Mouse (Mus musculus) left cerebral cortex, adult 18-20 months (tissue): ENCODE data around the gene Klk1b4. TPM values are rescaled to one million over a fixed set of nuclear protein-coding genes. Genes with fewer than 3 reads are reported as not detected.
A peak's percentile ranks its signal among the peaks of the same experiment; 100 is the strongest.
"Not testable (repeated sequence)": the region's sequence is repeated elsewhere in the genome, so short reads cannot be mapped to it uniquely, and the experiment has no call there.

Experiments used
- DNase-seq, 2 experiments: peaks; one replicate each; pipeline ENCODE4 v3.0.0; 2021 to 2022; ENCODE audit warnings: low spot score in 2 of 2, mixed read lengths in 1 of 2
- long read RNA-seq, 2 experiments: library from polyadenylated mRNA; stranded (forward); transcript quantifications; one replicate each; pipeline ENCODE4 v2.0.0; 2021
- total RNA-seq, 2 experiments: library from RNA; stranded (reverse); gene quantifications; 2 replicates each; pipeline ENCODE4 v1.2.3; 2021

The Klk1b4 gene
- not detected for total RNA-seq
- long read RNA-seq, experiment 1: 0 reads
- long read RNA-seq, experiment 2: 0 reads

GRCm38 (mm10) chr7:44207135-44207534 is at the start of gene Klk1b4:
TSS of gene Klk1b4 (plus strand) at chr7:44207435.
- DNase-seq: not testable (repeated sequence)

- no peak for DNase-seq
Measured at GRCm38 (mm10) chr7:44179299-44180045, 27.8 kb upstream of the Klk1b4 start.

- not testable (repeated sequence) for DNase-seq
Measured at GRCm38 (mm10) chr7:44186516-44186915, 20.7 kb upstream of the Klk1b4 start.

- not testable (repeated sequence) for DNase-seq
Measured at GRCm38 (mm10) chr7:44187936-44188335, 19.3 kb upstream of the Klk1b4 start, which contains the start of gene Klk1b24. TSS of gene Klk1b24 (plus strand) at chr7:44188236.

GRCm38 (mm10) chr7:44193466-44193865 is 13.8 kb upstream of the Klk1b4 start:
- not testable (repeated sequence) for DNase-seq

DNA sequence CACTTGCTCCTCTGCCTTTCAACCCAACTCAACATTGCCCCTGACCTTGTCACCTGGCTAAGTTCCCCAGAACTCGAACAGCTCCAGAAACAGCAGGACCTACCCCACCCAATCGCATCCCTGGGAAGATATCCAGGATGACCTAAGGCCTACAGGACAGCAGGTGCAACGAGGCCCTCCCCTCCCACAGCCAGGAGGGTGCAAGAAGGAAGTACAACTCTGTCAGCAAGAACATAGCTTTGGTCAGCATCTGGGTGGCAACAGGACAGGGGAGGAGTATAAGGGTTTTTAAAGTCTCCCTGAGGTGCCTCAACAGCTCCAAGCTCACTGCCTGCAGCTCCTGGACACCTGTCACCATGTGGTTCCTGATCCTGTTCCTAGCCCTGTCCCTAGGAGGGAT is 9.3 kb upstream of the Klk1b4 start, which contains the start of gene Klk1b3:
TSS of gene Klk1b3 (plus strand) at position 301 of the 400 bp plus-strand sequence.
- no peak for DNase-seq

GRCm38 (mm10) chr7:44208307-44208706 is 1.1 kb downstream of the Klk1b4 start:
- no peak for DNase-seq

DNA sequence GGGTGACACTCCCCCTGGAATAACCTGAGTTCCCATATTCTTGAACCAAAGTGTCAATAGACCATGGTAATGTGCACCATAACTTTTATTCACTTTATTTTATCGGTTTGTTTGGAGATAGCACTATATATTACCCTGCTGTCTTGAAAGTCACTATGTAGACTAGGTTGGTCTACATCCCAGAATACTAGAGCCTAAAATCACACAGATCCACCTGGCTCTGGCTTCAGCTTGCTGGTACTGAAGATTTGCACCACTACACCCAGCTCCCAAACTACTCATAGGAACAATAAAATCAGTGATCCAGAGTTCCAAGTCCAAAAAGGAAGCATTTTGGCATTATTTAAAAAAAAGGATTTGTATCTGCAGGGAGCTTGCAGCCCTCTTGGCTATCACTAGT is 8.4 kb downstream of the Klk1b4 start, which contains the start of gene Klk1b5:
TSS of gene Klk1b5 (plus strand) at position 301 of the 400 bp plus-strand sequence.
- no peak for DNase-seq

GRCm38 (mm10) chr7:44221601-44222000 is 14.4 kb downstream of the Klk1b4 start:
- DNase-seq: not testable (repeated sequence)

DNA sequence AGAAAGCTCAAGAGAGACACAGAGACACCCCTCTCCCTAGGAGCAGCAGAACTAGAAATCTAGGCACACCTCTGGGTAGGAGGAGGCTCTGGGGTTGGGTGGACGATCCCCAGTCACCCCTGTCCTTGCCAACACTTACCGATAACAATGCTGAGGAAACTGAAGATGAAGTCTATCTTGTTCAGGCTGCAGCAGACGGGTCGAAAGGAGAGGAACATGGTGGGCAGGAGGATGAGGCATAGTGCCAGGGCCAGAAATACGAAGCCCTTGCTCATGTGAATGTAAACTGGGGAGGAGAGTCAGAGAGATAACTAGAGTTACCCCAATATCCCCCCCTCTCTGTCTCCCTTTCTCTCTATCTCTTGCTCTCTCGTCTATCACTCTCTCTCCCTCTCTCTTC is 15.1 kb downstream of the Klk1b4 start:
- DNase-seq: not testable (repeated sequence)

DNA sequence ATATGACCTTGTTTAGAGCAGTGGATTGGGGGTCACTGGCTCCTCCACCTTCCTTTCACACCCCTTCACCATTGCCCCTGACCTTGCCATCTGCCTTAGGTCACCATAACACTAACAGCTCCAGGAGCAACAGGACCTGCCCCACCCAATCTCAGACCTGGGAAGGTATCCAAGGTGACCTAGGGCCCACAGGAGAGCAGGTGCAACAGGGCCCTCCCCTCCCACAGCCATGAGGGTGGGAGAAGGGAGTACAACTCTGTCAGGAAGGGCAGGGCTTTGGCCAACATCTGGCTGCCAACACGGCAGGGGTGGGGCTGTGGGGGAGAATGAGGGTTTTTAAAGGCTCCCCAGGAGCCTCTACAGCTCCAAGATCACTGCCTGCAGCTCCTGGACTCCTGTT is 17.8 kb downstream of the Klk1b4 start, which contains the start of gene Klk1:
TSS of gene Klk1 (plus strand) at position 285 of the 400 bp plus-strand sequence.
- no peak for DNase-seq

DNA sequence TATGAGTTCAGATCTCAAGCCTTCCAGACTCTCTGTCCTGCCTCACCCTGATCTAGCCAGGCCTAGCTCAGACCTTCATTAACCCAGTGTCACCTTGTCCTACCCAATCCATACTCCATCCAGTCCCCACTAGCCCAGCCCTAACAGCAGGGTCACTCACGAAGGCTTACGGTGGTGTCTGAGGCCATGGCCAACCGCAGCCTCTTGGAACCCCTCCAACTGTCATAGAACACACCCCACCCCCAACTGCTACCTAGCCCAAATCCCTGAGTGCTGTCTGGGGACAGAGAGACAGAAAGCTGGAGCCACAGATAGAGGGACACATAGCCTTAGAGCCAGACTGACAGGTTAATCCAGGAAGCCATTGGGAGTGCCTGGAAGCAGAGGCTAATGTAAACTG is 28.7 kb downstream of the Klk1b4 start, which contains the start of gene Gm36864:
TSS of gene Gm36864 (plus strand) at position 269 of the 400 bp plus-strand sequence.
- no peak for DNase-seq

DNA sequence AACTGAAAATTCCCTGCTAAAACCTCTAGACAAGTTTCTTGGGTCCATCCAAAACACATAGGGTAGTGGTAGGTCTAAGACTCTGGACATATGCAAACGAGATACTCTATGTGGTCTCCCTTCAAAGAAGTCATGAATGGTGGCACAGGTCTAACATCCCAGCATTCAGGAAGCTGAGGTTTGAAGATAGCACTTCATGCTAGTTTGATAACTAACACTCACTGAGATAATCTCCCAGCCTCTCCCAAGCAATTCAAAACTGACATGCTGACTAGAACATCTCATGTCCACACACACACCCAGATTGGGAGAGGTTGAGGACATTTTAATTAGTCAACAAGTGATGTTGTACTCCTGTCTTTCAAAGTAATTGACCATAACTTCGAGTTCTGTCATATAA is 32.7 kb downstream of the Klk1b4 start:
- DNase-seq: no peak

DNA sequence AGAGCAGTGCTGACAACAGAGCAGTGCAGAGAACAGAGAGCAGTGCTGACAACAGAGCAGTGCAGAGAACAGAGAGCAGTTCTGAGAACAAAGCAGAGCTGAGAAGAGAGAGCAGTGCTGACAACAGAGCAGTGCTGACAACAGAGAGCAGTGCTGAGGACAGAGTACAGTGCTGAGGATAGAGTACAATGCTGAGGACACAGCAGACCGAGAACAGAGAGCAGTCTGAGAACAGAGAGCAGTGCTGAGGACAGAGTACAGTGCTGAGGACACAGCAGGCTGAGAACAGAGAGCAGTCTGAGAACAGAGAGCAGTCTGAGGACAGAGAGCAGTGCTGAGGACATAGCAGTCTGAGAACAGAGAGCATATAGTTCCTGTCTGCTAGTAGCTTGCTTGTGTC is 33.5 kb downstream of the Klk1b4 start:
- no peak for DNase-seq

DNA sequence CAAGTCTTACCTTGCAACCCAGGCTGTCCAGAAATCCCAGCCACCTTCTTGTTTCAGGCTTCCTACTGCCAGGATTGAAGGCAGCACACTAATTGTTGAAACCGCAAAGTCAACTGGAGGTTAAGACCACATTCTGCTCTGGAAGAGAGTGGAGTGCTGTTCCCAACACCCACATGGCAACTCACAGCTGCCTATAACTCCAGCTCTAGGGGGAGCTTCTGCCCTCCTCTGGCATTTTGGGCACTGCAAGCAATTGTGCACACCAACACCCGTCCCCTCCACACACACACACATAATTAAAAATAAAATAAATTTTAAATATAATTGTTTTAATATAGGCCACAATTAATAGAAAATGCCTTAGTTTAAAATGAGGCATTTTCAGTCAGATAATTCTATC is 33.9 kb downstream of the Klk1b4 start:
- no peak for DNase-seq

- no peak for DNase-seq
Measured at GRCm38 (mm10) chr7:44244080-44244479, 36.8 kb downstream of the Klk1b4 start.

DNA sequence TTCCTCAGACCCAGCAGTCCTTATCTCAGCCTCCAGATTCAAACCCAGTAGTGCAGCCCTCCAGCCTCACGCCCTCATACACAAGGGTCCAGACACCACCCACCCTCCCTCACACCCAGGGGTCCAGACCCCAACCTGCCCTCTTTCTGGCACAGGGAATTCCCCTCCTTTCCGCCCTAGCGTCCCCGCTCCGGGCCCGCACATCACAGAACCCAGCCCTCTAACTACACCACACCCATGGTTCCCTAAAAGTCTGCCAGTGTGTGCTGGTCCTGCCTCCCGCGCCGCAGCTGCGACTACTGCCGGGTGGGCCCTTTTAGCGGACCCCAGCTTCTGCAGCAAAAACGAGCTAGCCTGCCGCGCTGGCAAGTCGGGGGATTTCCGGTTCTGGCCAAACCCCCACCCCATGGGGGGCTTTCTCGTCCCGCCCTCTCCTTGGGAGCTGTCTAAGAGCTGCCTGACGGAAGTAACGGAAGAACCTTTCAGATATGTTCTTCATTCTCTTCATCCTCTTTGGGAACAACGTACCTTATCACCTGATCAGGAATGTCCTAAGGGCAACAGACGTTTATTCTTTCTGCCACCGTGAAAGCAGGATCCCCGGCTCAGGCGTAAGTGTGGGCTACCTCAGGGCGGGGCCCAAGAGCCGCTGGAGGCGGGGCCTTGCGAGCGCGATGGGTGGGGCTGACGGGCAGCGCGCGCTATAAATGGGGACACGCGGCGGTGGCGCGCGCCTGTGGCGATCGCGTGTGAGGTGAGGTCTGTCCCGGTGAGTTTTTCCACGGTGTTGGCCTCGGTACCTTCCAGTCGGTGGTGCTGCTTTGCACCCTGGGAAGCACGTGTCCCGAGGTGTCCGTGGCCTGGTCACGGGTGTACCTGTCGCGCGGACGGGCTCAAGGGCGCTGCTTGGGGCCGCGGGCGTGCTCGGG is 39.1 kb downstream of the Klk1b4 start, which contains the start of the genes 1700028J19Rik and 2410002F23Rik:
TSS of gene 1700028J19Rik (minus strand) at position 641 of the 929 bp plus-strand sequence.
TSS of gene 2410002F23Rik (plus strand) at position 668 of the 929 bp plus-strand sequence.
- peak; percentile 87 to 90 for DNase-seq

GRCm38 (mm10) chr7:44246984-44247470 is 39.8 kb downstream of the Klk1b4 start:
- DNase-seq: peak in 1 of 2 experiments; percentile 38

- no peak for DNase-seq
Measured at GRCm38 (mm10) chr7:44247971-44248370, 40.7 kb downstream of the Klk1b4 start.

GRCm38 (mm10) chr7:44249248-44249647 is 42.0 kb downstream of the Klk1b4 start:
- no peak for DNase-seq

GRCm38 (mm10) chr7:44250732-44251275 is 43.6 kb downstream of the Klk1b4 start:
- DNase-seq: not testable (repeated sequence)
